Mouse (Mus musculus) embryonic facial prominence, embryonic 15.5 days (tissue): ENCODE results near the gene Tpra1. TPM values are rescaled to one million over a fixed set of nuclear protein-coding genes. Genes with fewer than 3 reads are reported as not detected.

ENCODE experiments used
- ATAC-seq: fragments of 200-750 bp; cut with Nextera tagmentation; 2 replicates; pipeline ENCODE4 v1.8.0; 2017; ENCODE audit warnings: low read depth, moderate TSS enrichment; ENCODE audit not compliant: insufficient number of reproducible peaks, low FRiP score, low TSS enrichment
- H3K27ac ChIP-seq: fragments of 300-500 bp; sonication (generic); replicated peaks from 2 replicates; pipeline ENCODE4 v1.5.1; 2015; ENCODE audit warnings: mild to moderate bottlenecking, inconsistent platforms
- H3K27me3 ChIP-seq: fragments of 300-500 bp; sonication (generic); 2 replicates; pipeline ENCODE4 v1.6.1; 2015; ENCODE audit warnings: inconsistent platforms
- H3K36me3 ChIP-seq: fragments of 300-500 bp; sonication (generic); 2 replicates; pipeline ENCODE4 v1.6.1; 2015; ENCODE audit warnings: mild to moderate bottlenecking, inconsistent platforms
- H3K4me1 ChIP-seq: fragments of 300-500 bp; sonication (generic); 2 replicates; pipeline ENCODE4 v1.6.1; 2015; ENCODE audit warnings: inconsistent platforms
- H3K4me2 ChIP-seq: fragments of 300-500 bp; sonication (generic); replicated peaks from 2 replicates; pipeline ENCODE4 v1.6.1; 2015; ENCODE audit warnings: mild to moderate bottlenecking, inconsistent platforms
- H3K4me3 ChIP-seq: fragments of 300-500 bp; sonication (generic); replicated peaks from 2 replicates; pipeline ENCODE4 v1.5.1; 2015; ENCODE audit warnings: mild to moderate bottlenecking, inconsistent platforms
- H3K9ac ChIP-seq: fragments of 300-500 bp; sonication (generic); 2 replicates; pipeline ENCODE4 v1.6.1; 2015; ENCODE audit warnings: inconsistent platforms
- H3K9me3 ChIP-seq: fragments of 300-500 bp; sonication (generic); replicated peaks from 2 replicates; pipeline ENCODE4 v1.6.1; 2016; ENCODE audit warnings: inconsistent platforms
- WGBS: fragments of 180-500 bp; shearing (Covaris S2); methylation state at CpG from one replicate; pipeline ENCODE4 v1.1.7; 2015; 5-methylcytosine and 5-hydroxymethylcytosine counted together
- polyA plus RNA-seq: library from polyadenylated mRNA; unstranded; fragments of >200 nt; fragmentation: Nextera tagmentation; extraction: Ambion mirVana; gene quantifications from 2 replicates; pipeline ENCODE4 v1.2.1, GENCODE M21; 2015

Gene Tpra1
- polyA plus RNA-seq, 1 experiment from 2014 or later = 86.5 TPM

GRCm38 (mm10) chr6:88927595-88927994 is 25.5 kb downstream of the Tpra1 start:
- Histone ChIP-seq H3K27ac (no peak overlapping the region), H3K27me3 (no peaks in the 10 kb centered on the region), H3K9me3 (no peaks in the 10 kb centered on the region), H3K4me3 (no peak overlapping the region), H3K36me3 (no peaks in the 10 kb centered on the region), H3K9ac (no peak overlapping the region), H3K4me1 (peaks cover 42% of the 10 kb centered on the region), H3K4me2 (no peak overlapping the region)
- ATAC-seq = no peak
- 11% methylated on average over 2 of the region's 2 CpGs for WGBS

DNA sequence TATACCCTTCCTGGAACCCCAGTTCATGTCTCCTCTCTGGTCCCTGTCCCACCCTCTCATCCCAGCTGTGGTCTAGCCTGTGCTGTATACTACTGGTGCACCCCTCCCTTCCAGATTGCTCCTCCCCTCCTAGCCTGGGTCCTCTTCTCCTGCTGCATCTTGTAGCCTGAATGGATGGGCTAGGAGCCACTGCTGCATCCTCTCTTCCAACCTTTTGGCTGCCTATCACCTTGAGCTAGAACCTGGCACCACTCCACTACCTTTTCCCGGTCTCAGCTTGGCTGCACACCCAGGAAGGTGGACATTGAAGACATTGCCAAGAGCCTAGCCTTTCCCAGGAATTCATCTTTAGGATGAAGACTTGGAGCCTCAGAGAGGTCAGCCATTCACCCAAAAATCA is 26.0 kb downstream of the Tpra1 start:
- H3K9ac ChIP-seq = no peak overlapping the region
- H3K27me3 ChIP-seq = no peaks in the 10 kb centered on the region
- H3K9me3 ChIP-seq = no peaks in the 10 kb centered on the region
- H3K4me2 ChIP-seq = no peak overlapping the region
- no peak overlapping the region for H3K4me3 ChIP-seq
- WGBS = 85% methylated on average over 1 of the region's 1 CpGs
- no peak for ATAC-seq
- H3K27ac ChIP-seq = no peak overlapping the region
- peaks cover 42% of the 10 kb centered on the region for H3K4me1 ChIP-seq
- no peaks in the 10 kb centered on the region for H3K36me3 ChIP-seq

GRCm38 (mm10) chr6:88928576-88928975 is 26.5 kb downstream of the Tpra1 start:
- Histone ChIP-seq H3K4me2 (no peak overlapping the region), H3K27ac (no peak overlapping the region), H3K4me3 (no peak overlapping the region), H3K4me1 (peaks cover 42% of the 10 kb centered on the region), H3K9me3 (no peaks in the 10 kb centered on the region), H3K36me3 (no peaks in the 10 kb centered on the region), H3K9ac (no peak overlapping the region), H3K27me3 (no peaks in the 10 kb centered on the region)
- ATAC-seq = no peak
- 56% methylated on average over 5 of the region's 5 CpGs for WGBS

DNA sequence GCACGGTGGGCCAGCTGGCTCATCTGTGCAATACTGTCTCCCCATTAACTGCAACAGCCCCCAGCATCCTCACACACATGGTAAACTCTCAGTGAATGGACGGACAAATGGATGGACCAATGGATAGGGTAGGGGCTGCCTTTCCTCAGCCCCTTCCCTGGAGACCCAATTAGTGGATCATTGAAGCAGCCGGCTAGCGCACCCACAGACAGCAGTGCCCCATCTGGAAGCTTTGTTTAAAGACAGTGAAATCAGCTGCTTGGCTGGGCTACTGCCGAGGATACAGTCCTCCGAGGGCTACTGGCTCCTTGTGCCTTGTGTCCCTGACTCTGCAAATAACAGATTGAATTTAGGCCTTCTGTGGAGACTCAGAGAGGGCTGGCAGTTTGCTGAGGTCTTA is 27.4 kb downstream of the Tpra1 start:
- Histone ChIP-seq H3K4me2 (no peak overlapping the region), H3K36me3 (no peaks in the 10 kb centered on the region), H3K27me3 (no peaks in the 10 kb centered on the region), H3K4me3 (no peak overlapping the region), H3K9me3 (no peaks in the 10 kb centered on the region), H3K9ac (no peak overlapping the region), H3K4me1 (peaks cover 33% of the 10 kb centered on the region), H3K27ac (no peak overlapping the region)
- no peak for ATAC-seq
- WGBS = 58% methylated on average over 6 of the region's 6 CpGs

GRCm38 (mm10) chr6:88930049-88930448 is 28.0 kb downstream of the Tpra1 start:
- Histone ChIP-seq H3K4me3 (no peak overlapping the region), H3K4me1 (peaks cover 33% of the 10 kb centered on the region), H3K9me3 (no peaks in the 10 kb centered on the region), H3K27ac (no peak overlapping the region), H3K36me3 (no peaks in the 10 kb centered on the region), H3K9ac (no peak overlapping the region), H3K27me3 (no peaks in the 10 kb centered on the region), H3K4me2 (no peak overlapping the region)
- no peak for ATAC-seq
- WGBS = 74% methylated on average over 7 of the region's 7 CpGs

DNA sequence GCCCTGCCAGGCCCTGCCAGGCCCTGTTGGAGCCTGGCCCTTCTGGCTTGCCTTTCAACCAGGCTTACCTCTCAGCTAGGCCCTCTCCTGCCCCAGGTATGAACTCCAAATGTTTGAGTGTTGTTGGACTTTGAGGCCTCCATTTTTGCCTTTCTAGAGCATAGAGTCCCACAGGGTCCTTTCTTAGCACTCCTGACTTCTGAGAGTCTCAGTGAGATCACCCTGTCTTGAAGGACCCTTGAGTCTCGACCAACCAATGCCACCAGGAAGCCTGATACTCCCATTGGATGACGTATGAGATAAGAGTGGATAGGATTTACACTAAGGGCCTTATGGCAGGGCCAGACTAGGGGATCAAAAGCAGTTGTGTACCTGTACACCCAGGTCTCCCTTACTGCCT is 29.4 kb downstream of the Tpra1 start:
- H3K4me2 ChIP-seq = no peak overlapping the region
- no peak overlapping the region for H3K27ac ChIP-seq
- WGBS = 63% methylated on average over 2 of the region's 2 CpGs
- no peaks in the 10 kb centered on the region for H3K27me3 ChIP-seq
- ATAC-seq = no peak
- no peaks in the 10 kb centered on the region for H3K9me3 ChIP-seq
- H3K4me1 ChIP-seq = peaks cover 31% of the 10 kb centered on the region
- no peak overlapping the region for H3K9ac ChIP-seq
- no peaks in the 10 kb centered on the region for H3K36me3 ChIP-seq
- no peak overlapping the region for H3K4me3 ChIP-seq

DNA sequence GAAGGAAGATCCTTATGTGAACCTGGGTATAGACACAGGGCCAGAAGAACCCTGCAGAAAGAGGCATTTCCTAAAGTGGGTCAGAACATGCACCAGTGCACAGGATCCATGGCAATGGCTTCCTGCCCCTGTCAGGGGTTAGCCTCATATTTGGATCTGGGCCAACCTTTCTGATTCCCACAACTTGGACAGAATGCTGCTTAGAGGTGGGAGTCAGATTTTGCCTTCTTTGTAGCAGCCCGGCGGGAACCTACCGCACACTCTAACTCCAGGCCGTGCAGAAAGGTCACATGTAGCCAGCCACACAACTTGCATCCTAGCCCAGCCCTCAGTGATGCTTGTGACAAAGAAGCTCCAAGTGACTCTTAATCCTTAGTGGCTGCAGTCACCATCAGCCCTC is 32.1 kb downstream of the Tpra1 start:
- H3K4me1 ChIP-seq = peaks cover 31% of the 10 kb centered on the region
- H3K9ac ChIP-seq = no peak overlapping the region
- no peak overlapping the region for H3K4me3 ChIP-seq
- ATAC-seq = no peak
- H3K36me3 ChIP-seq = no peaks in the 10 kb centered on the region
- no peak overlapping the region for H3K4me2 ChIP-seq
- 0 out of 2 replicates have a peak, but pooled peaks cover 3% of the 10 kb centered on the region for H3K27me3 ChIP-seq
- no peaks in the 10 kb centered on the region for H3K9me3 ChIP-seq
- WGBS = 62% methylated on average over 4 of the region's 4 CpGs
- no peak overlapping the region for H3K27ac ChIP-seq

GRCm38 (mm10) chr6:88934816-88935215 is 32.8 kb downstream of the Tpra1 start:
- Histone ChIP-seq H3K27ac (no peak overlapping the region), H3K4me3 (no peak overlapping the region), H3K4me2 (no peak overlapping the region), H3K4me1 (peaks cover 37% of the 10 kb centered on the region), H3K27me3 (0 out of 2 replicates have a peak, but pooled peaks cover 3% of the 10 kb centered on the region), H3K9ac (no peak overlapping the region), H3K9me3 (no peaks in the 10 kb centered on the region), H3K36me3 (no peaks in the 10 kb centered on the region)
- no peak for ATAC-seq
- WGBS = 21% methylated on average over 4 of the region's 4 CpGs

GRCm38 (mm10) chr6:88935735-88936276 is 33.8 kb downstream of the Tpra1 start:
- ATAC-seq = no peak
- H3K9me3 ChIP-seq = no peaks in the 10 kb centered on the region
- H3K4me1 ChIP-seq = peaks cover 47% of the 10 kb centered on the region
- no peak overlapping the region for H3K4me2 ChIP-seq
- no peak overlapping the region for H3K27ac ChIP-seq
- no peak overlapping the region for H3K4me3 ChIP-seq
- no peak overlapping the region for H3K9ac ChIP-seq
- 0 out of 2 replicates have a peak, but pooled peaks cover 3% of the 10 kb centered on the region for H3K27me3 ChIP-seq
- no peaks in the 10 kb centered on the region for H3K36me3 ChIP-seq
- 11% methylated on average over 4 of the region's 4 CpGs for WGBS

- no peak overlapping the region for H3K4me2 ChIP-seq
- no peaks in the 10 kb centered on the region for H3K9me3 ChIP-seq
- H3K4me1 ChIP-seq = peaks cover 51% of the 10 kb centered on the region
- 0 out of 2 replicates have a peak, but pooled peaks cover 3% of the 10 kb centered on the region for H3K27me3 ChIP-seq
- H3K27ac ChIP-seq = no peak overlapping the region
- WGBS = 51% methylated on average over 13 of the region's 13 CpGs
- no peak for ATAC-seq
- H3K9ac ChIP-seq = no peak overlapping the region
- H3K4me3 ChIP-seq = no peak overlapping the region
- no peaks in the 10 kb centered on the region for H3K36me3 ChIP-seq
These were observed 34.5 kb downstream of the Tpra1 start for GRCm38 (mm10) chr6:88936342-88937213.

DNA sequence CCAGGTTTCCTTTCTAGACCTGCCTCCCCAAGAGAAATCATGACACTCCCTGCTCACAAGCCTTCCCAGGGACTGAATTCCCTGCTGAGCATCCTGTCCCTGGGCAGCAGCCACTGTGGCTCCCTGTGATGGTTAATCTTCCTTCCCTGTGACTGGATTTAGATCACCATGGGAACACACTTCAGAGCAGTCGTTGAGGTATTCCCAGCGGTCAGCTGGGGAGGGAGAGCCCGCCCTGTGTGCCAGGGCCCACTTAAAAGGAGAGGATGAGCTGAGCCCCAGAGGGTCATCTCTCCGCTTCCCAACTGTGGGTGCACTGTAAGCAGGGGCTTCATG is 35.1 kb downstream of the Tpra1 start:
- H3K4me1 ChIP-seq = peaks cover 51% of the 10 kb centered on the region
- no peak for ATAC-seq
- no peak overlapping the region for H3K4me3 ChIP-seq
- H3K9ac ChIP-seq = no peak overlapping the region
- 0 out of 2 replicates have a peak, but pooled peaks cover 3% of the 10 kb centered on the region for H3K27me3 ChIP-seq
- H3K9me3 ChIP-seq = no peaks in the 10 kb centered on the region
- no peaks in the 10 kb centered on the region for H3K36me3 ChIP-seq
- no peak overlapping the region for H3K27ac ChIP-seq
- 56% methylated on average over 4 of the region's 4 CpGs for WGBS
- no peak overlapping the region for H3K4me2 ChIP-seq
